Mouse (Mus musculus) liver, embryonic 14.5 days (tissue): ENCODE data around the gene Crocc. TPM values are rescaled to one million over a fixed set of nuclear protein-coding genes. Genes with fewer than 3 reads are reported as not detected.

ENCODE experiments used
- ATAC-seq: fragments of 200-750 bp; cut with Nextera tagmentation; 2 replicates; pipeline ENCODE4 v1.8.0; 2017; ENCODE audit warnings: moderate number of reproducible peaks, mild to moderate bottlenecking, moderate library complexity; ENCODE audit not compliant: insufficient read depth
- DNase-seq, 3 experiments: peaks; one replicate each; pipeline ENCODE4 v3.0.0-alpha.2; 2012 to 2013; ENCODE audit warnings: low read depth in 3 of 3, low spot score in 3 of 3
- H3K27ac ChIP-seq: fragments of 300-500 bp; sonication (generic); 2 replicates; pipeline ENCODE4 v1.5.1; 2014; ENCODE audit warnings: moderate library complexity, mild to moderate bottlenecking, control low read depth, inconsistent platforms
- H3K27me3 ChIP-seq: fragments of 300-500 bp; sonication (generic); 2 replicates; pipeline ENCODE4 v1.6.1; 2014; ENCODE audit warnings: mild to moderate bottlenecking, low read length, moderate library complexity; ENCODE audit not compliant: control insufficient read depth, insufficient read depth
- H3K36me3 ChIP-seq: fragments of 300-500 bp; sonication (generic); replicated peaks from 2 replicates; pipeline ENCODE4 v1.6.1; 2014; ENCODE audit warnings: low read depth; ENCODE audit not compliant: control insufficient read depth, insufficient read depth
- H3K4me1 ChIP-seq, 2 experiments: fragments of 200-500 bp in 1 of 2; fragments of 300-500 bp in 1 of 2; sonication (generic) in 1 of 2; replicated peaks; 2 replicates each; pipeline ENCODE4 v1.6.1; 2012 to 2014; ENCODE audit warnings: antibody characterized with exemption in 1 of 2, inconsistent platforms in 1 of 2, low read length in 1 of 2; ENCODE audit not compliant: control insufficient read depth in 2 of 2, insufficient read depth in 2 of 2
- H3K4me2 ChIP-seq: fragments of 300-500 bp; sonication (generic); 2 replicates; pipeline ENCODE4 v1.6.1; 2014; ENCODE audit warnings: low read depth, mild to moderate bottlenecking, control low read depth, moderate library complexity
- H3K4me3 ChIP-seq, 2 experiments: fragments of 200-500 bp in 1 of 2; fragments of 300-500 bp in 1 of 2; sonication (generic) in 1 of 2; 2 replicates each; pipeline ENCODE4 v1.5.1; 2012 to 2014; ENCODE audit warnings: low read depth in 2 of 2, low read length in 2 of 2, mild to moderate bottlenecking in 2 of 2, control low read depth in 1 of 2, inconsistent platforms in 1 of 2, moderate library complexity in 1 of 2; ENCODE audit not compliant: insufficient read depth in 1 of 2
- H3K9ac ChIP-seq: fragments of 300-500 bp; sonication (generic); replicated peaks from 2 replicates; pipeline ENCODE4 v1.6.1; 2014; ENCODE audit warnings: mild to moderate bottlenecking, control low read depth, moderate library complexity
- H3K9me3 ChIP-seq: fragments of 300-500 bp; sonication (generic); 2 replicates; pipeline ENCODE4 v1.6.1; 2016; ENCODE audit warnings: low read length, mixed read lengths; ENCODE audit not compliant: control insufficient read depth
- CTCF ChIP-seq: IDR thresholded peaks from 2 replicates; pipeline ENCODE4 v1.5.1; 2016; ENCODE audit warnings: antibody characterized with exemption, low read depth, control low read depth
- EP300 ChIP-seq: IDR thresholded peaks from 2 replicates; pipeline ENCODE4 v1.6.1; 2016; ENCODE audit warnings: antibody characterized with exemption, low read depth
- WGBS: fragments of 180-500 bp; shearing (Covaris S2); extraction: QIAGEN DNeasy Blood & Tissue Kit; methylation state at CpG from one replicate; pipeline ENCODE4 v1.1.7; 2014; ENCODE audit not compliant: insufficient replicate concordance; 5-methylcytosine and 5-hydroxymethylcytosine counted together
- polyA plus RNA-seq, 2 experiments: library from polyadenylated mRNA; depleted of rRNA in 1 of 2; stranded (reverse) in 1 of 2; unstranded in 1 of 2; fragments of >200 nt; fragmentation: Nextera tagmentation in 1 of 2; extraction: Ambion mirVana in 1 of 2; gene quantifications; 2 replicates each; pipeline versions ENCODE4 v1.2.1 to v1.2.3; 2012 to 2014

The Crocc gene
- polyA plus RNA-seq, 2 experiments, result 0.53 to 1.7 TPM

- no peak overlapping the region for H3K9ac ChIP-seq
- ATAC-seq (no peak; the same call in 1 of the 2 replicates), DNase-seq (no peak)
- no peaks in the 10 kb centered on the region for H3K27me3 ChIP-seq
- TF ChIP-seq CTCF, result no peak
- TF ChIP-seq EP300, result no peak
- no peaks in the 10 kb centered on the region for H3K9me3 ChIP-seq
- peaks cover 17% of the 10 kb centered on the region for H3K36me3 ChIP-seq
- no peak overlapping the region for H3K27ac ChIP-seq
- H3K4me3 ChIP-seq, result no peak overlapping the region
- H3K4me2 ChIP-seq, result no peak overlapping the region
- WGBS, result 79% methylated on average over 7 of the region's 7 CpGs
- H3K4me1 ChIP-seq, result peaks cover 0 to 10% of the 10 kb centered on the region in 2 experiments; a peak in 2 of 4 replicates
Observed at GRCm38 (mm10) chr4:140975356-140975755, 85.0 kb downstream of the Crocc start.

- Histone ChIP-seq H3K9me3 (no peaks in the 10 kb centered on the region), H3K4me2 (no peak overlapping the region), H3K36me3 (peaks cover 18% of the 10 kb centered on the region), H3K9ac (no peak overlapping the region), H3K4me3 (no peak overlapping the region), H3K4me1 (peaks cover 0 to 10% of the 10 kb centered on the region in 2 experiments; a peak in 2 of 4 replicates), H3K27ac (no peak overlapping the region), H3K27me3 (no peaks in the 10 kb centered on the region)
- 82% methylated on average over 6 of the region's 6 CpGs for WGBS
- TF ChIP-seq EP300, result no peak
- no peak for TF ChIP-seq CTCF
- DNase-seq (no peak), ATAC-seq (no peak)
Observed at GRCm38 (mm10) chr4:140974408-140974807, 85.9 kb downstream of the Crocc start.

GRCm38 (mm10) chr4:140971691-140972090 lies 88.7 kb downstream of the Crocc start:
- Histone ChIP-seq H3K27me3 (no peaks in the 10 kb centered on the region), H3K4me1 (peaks cover 0 to 2% of the 10 kb centered on the region in 2 experiments; a peak in 2 of 4 replicates), H3K36me3 (peaks cover 17% of the 10 kb centered on the region), H3K4me2 (no peak overlapping the region), H3K9ac (no peak overlapping the region), H3K9me3 (no peaks in the 10 kb centered on the region), H3K27ac (no peak overlapping the region), H3K4me3 (no peak overlapping the region)
- TF ChIP-seq CTCF, result no peak
- no peak for TF ChIP-seq EP300
- ATAC-seq, result no peak
- 73% methylated on average over 13 of the region's 13 CpGs for WGBS
- no peak for DNase-seq

- 72% methylated on average over 11 of the region's 11 CpGs for whole genome bisulfite sequencing
- peaks cover 6 to 8% of the 10 kb centered on the region in 2 experiments for H3K4me1 ChIP-seq
- no peak overlapping the region for H3K9ac ChIP-seq
- no peaks in the 10 kb centered on the region for H3K9me3 ChIP-seq
- ATAC-seq, result no peak
- no peaks in the 10 kb centered on the region for H3K27me3 ChIP-seq
- no peak for TF ChIP-seq CTCF
- TF ChIP-seq EP300, result no peak
- no peak overlapping the region for H3K4me2 ChIP-seq
- H3K36me3 ChIP-seq, result peaks cover 17% of the 10 kb centered on the region
- H3K4me3 ChIP-seq, result no peak overlapping the region
- no peak for DNase-seq
- H3K27ac ChIP-seq, result no peak overlapping the region
Observed at GRCm38 (mm10) chr4:140967386-140968159, 92.8 kb downstream of the Crocc start.

Other genes with a start within 250 kb of the Crocc start
- gene Padi3, start 249.9 kb downstream of the Crocc start, polyA plus RNA-seq (2012; rRNA removed), result 0.11 and 0.17 TPM in 2 replicates
- 0.13 and 0.25 TPM in 2 replicates for gene Padi3, start 249.9 kb downstream of the Crocc start, polyA plus RNA-seq (2014; fragmentation: Nextera tagmentation; extraction: Ambion mirVana)
- 0.01 and 0.02 TPM in 2 replicates for gene Padi1, start 214.8 kb downstream of the Crocc start, polyA plus RNA-seq (2012; rRNA removed)
- 0.06 TPM in 1 of 2 replicates, not detected in the other for gene Padi1, start 214.8 kb downstream of the Crocc start, polyA plus RNA-seq (2014; fragmentation: Nextera tagmentation; extraction: Ambion mirVana)
- 0.87 and 1.0 TPM in 2 replicates for gene Padi2, start 154.2 kb downstream of the Crocc start, polyA plus RNA-seq (2012; rRNA removed)
- gene Padi2, start 154.2 kb downstream of the Crocc start, polyA plus RNA-seq (2014; fragmentation: Nextera tagmentation; extraction: Ambion mirVana), result 1.7 and 1.8 TPM in 2 replicates
- gene Sdhb, start 99.3 kb downstream of the Crocc start, polyA plus RNA-seq (2012; rRNA removed), result 68.1 and 86.1 TPM in 2 replicates
- 201 and 211 TPM in 2 replicates for gene Sdhb, start 99.3 kb downstream of the Crocc start, polyA plus RNA-seq (2014; fragmentation: Nextera tagmentation; extraction: Ambion mirVana)
- gene Atp13a2, start 73.7 kb downstream of the Crocc start, polyA plus RNA-seq (2012; rRNA removed), result 17.9 and 21.6 TPM in 2 replicates
- 11.4 and 14.1 TPM in 2 replicates for gene Atp13a2, start 73.7 kb downstream of the Crocc start, polyA plus RNA-seq (2014; fragmentation: Nextera tagmentation; extraction: Ambion mirVana)
- 7.1 and 10.5 TPM in 2 replicates for gene Mfap2, start 50.1 kb downstream of the Crocc start, polyA plus RNA-seq (2012; rRNA removed)
- gene Mfap2, start 50.1 kb downstream of the Crocc start, polyA plus RNA-seq (2014; fragmentation: Nextera tagmentation; extraction: Ambion mirVana), result 11.0 and 11.6 TPM in 2 replicates
- 58.9 and 60.3 TPM in 2 replicates for gene Necap2, start 17.8 kb upstream of the Crocc start, polyA plus RNA-seq (2012; rRNA removed)
- 88.7 and 99.5 TPM in 2 replicates for gene Necap2, start 17.8 kb upstream of the Crocc start, polyA plus RNA-seq (2014; fragmentation: Nextera tagmentation; extraction: Ambion mirVana)
- gene Spata21, start 27.8 kb upstream of the Crocc start, polyA plus RNA-seq (2012; rRNA removed), result 0.03 TPM in 1 of 2 replicates, not detected in the other
- gene Spata21, start 27.8 kb upstream of the Crocc start, polyA plus RNA-seq (2014; fragmentation: Nextera tagmentation; extraction: Ambion mirVana), result not detected in 2 replicates
- 13.3 and 14.2 TPM in 2 replicates for gene Szrd1, start 79.2 kb upstream of the Crocc start, polyA plus RNA-seq (2012; rRNA removed)
- 14.3 and 17.2 TPM in 2 replicates for gene Szrd1, start 79.2 kb upstream of the Crocc start, polyA plus RNA-seq (2014; fragmentation: Nextera tagmentation; extraction: Ambion mirVana)
- gene Fbxo42, start 87.4 kb upstream of the Crocc start, polyA plus RNA-seq (2012; rRNA removed), result 7.5 and 8.3 TPM in 2 replicates
- 17.6 and 20.6 TPM in 2 replicates for gene Fbxo42, start 87.4 kb upstream of the Crocc start, polyA plus RNA-seq (2014; fragmentation: Nextera tagmentation; extraction: Ambion mirVana)
- 0.78 and 0.87 TPM in 2 replicates for gene Rsg1, start 153.4 kb upstream of the Crocc start, polyA plus RNA-seq (2012; rRNA removed)
- 0.56 and 1.2 TPM in 2 replicates for gene Rsg1, start 153.4 kb upstream of the Crocc start, polyA plus RNA-seq (2014; fragmentation: Nextera tagmentation; extraction: Ambion mirVana)
- gene Arhgef19, start 178.9 kb upstream of the Crocc start, polyA plus RNA-seq (2012; rRNA removed), result 0.88 and 0.92 TPM in 2 replicates
- gene Arhgef19, start 178.9 kb upstream of the Crocc start, polyA plus RNA-seq (2014; fragmentation: Nextera tagmentation; extraction: Ambion mirVana), result 0.57 and 0.72 TPM in 2 replicates
- 1.6 TPM in 2 replicates for gene Epha2, start 240.7 kb upstream of the Crocc start, polyA plus RNA-seq (2012; rRNA removed)
- gene Epha2, start 240.7 kb upstream of the Crocc start, polyA plus RNA-seq (2014; fragmentation: Nextera tagmentation; extraction: Ambion mirVana), result 0.29 and 0.45 TPM in 2 replicates